Mouse (Mus musculus) skeletal muscle tissue, adult 2 months (tissue): ENCODE results near the gene Slc24a5.
"Not testable (repeated sequence)": the region's sequence is repeated elsewhere in the genome, so short reads cannot be mapped to it uniquely, and the experiment has no call there.

ENCODE experiments used
- DNase-seq: peaks from one replicate; pipeline ENCODE4 v3.0.0-alpha.2; 2012; ENCODE audit warnings: low read depth, low spot score

Slc24a5 gene

GRCm38 (mm10) chr2:125067894-125068293 lies at the start of gene Slc24a5:
Slc24a5 (plus strand) TSS chr2:125068124.
- DNase-seq: no peak

GRCm38 (mm10) chr2:125024386-125024785 lies 43.5 kb upstream of the Slc24a5 start:
- DNase-seq: peak; percentile 64

GRCm38 (mm10) chr2:125026358-125027000 lies 41.4 kb upstream of the Slc24a5 start:
- DNase-seq: no peak

GRCm38 (mm10) chr2:125030591-125030990 lies 37.3 kb upstream of the Slc24a5 start:
- DNase-seq: no peak

- DNase-seq: peak; percentile 16
These were observed 36.8 kb upstream of the Slc24a5 start for GRCm38 (mm10) chr2:125031111-125031510.

- DNase-seq: no peak
These were observed 36.2 kb upstream of the Slc24a5 start for GRCm38 (mm10) chr2:125031562-125032257.

DNA sequence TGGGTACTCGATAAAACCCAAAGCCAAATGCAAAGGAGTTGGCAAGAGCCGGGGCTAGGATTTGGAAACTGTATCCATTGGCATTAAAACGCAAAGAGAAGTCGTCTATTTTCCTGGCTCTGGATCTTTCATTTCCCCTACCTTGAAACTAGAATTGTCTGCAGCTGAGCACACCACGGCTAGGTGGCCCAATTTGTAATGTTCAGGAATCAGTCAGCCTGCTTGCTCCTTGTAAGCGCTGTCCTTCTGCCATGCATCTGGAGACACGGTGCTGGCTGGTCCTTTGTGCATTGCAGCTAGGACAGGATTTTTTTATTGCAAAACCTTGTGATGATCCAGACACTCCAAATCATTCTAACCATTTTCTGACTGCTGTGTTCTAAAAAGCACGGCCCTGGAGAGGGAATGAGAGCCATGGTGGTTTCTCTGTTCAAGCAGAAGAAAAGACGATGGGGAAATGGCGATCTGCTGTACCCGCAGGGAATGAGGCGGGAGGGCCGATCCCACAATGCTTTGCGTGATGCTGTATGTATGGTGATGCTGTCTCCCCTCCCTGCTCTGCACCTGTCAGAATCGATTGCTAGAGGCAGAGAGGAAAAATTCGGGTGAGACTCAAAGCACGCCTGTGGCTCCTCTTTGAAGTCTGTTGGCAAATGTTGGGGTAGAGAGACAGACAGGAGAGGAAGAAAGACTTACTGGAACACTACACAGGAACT lies 35.5 kb upstream of the Slc24a5 start:
- DNase-seq: no peak

- peak; percentile 27 for DNase-seq
These were observed 34.7 kb upstream of the Slc24a5 start for GRCm38 (mm10) chr2:125033042-125033743.

DNA sequence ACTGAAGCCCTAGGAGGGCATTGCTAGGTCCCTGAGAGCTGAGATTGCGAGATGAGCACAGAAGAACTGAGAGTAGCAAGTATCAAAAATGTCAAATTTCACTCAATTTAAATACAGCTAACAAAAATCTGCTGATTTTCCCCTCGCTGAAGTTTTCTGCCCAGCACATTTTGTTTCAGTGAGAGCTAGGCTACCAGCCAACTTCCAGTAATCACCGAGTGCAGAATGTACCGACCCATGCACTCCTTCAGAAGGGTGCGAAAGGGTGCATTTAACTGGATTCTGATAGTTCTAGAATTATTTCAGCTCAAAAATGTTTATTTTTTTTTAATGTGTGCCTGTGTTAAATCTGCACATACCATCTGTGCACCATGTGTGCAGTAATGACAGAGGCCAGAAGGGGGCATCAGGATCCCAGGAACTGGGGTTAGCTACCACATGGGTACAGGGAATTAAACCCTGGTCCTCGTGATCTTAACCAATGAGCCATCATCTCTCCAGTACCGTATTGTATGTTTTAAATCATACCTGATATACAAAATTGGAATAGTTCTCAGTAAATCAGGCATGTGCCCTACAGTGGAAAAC lies 12.5 kb upstream of the Slc24a5 start:
- DNase-seq: no peak

DNA sequence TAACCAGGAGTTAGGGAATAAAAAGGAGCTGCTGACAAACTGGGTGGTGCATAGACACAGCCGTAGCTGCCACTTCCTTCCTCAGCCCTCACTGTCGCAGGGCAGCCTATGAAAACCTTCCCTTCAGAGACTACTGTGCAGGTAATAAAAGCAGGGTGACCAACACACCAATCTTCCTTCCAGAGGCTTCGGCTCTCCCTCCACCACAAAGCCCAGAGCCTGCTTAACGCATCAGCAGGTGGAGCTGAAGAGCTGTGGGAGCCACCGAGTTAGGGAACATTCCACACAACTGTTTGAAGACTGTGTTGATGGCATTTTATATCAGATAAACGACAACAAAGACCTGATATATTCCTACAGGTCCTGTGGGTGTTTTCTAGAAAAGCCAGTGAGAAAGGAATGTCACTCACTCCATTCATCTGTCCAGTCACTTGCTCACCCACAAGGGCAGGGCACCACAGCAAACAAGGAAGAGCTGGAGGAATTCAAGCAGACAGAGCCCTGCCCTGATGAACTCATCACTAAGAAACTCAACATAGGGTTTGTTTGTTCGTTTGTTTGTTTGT lies 10.6 kb upstream of the Slc24a5 start:
- DNase-seq: no peak

- DNase-seq: no peak
These were observed 6.5 kb upstream of the Slc24a5 start for GRCm38 (mm10) chr2:125061451-125061850.

- no peak for DNase-seq
These were observed 5.0 kb upstream of the Slc24a5 start for GRCm38 (mm10) chr2:125062944-125063343.

GRCm38 (mm10) chr2:125067373-125067772 lies 551 bp upstream of the Slc24a5 start:
- DNase-seq: no peak

DNA sequence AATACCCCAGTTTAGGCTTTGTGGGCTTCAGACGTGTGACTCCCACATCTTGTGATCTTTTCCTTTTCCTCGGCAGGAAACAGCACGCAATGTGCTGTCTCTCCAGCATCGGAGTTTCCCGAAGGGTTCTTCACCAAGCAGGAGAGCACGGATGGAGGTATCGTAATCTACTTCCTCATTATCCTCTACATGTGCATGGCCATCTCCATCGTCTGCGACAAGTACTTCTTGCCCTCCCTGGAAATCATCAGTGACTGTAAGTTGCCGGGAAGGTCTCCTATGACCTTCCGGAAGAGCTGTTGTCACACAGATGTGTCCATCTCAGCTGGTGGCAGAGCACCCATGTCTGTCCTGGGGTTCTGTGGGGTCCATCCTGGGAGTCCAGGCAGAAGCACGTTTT lies 772 bp downstream of the Slc24a5 start:
- DNase-seq: no peak

- DNase-seq: no peak
These were observed 5.3 kb downstream of the Slc24a5 start for GRCm38 (mm10) chr2:125073056-125073780.

GRCm38 (mm10) chr2:125083879-125084278 lies 16.0 kb downstream of the Slc24a5 start:
- DNase-seq: no peak

DNA sequence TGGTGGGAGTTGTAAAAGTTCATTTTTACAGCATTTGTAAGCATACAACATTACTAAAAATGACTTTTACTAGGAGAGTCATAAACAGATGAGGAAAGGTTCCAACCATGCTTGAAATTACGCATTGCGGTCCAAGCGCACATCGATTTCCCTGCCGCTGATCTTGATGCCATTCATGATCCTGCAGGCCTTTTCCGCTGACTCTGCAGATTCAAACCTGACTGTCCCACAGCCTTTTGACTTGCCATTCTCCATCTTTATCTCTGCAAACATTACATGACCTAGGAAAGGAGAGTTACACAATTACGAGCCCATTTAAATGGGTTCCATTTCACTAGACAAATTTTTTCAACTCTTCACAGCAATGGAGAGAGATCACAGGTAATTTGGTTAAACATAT lies 20.8 kb downstream of the Slc24a5 start:
- DNase-seq: no peak

- not testable (repeated sequence) for DNase-seq
These were observed 24.2 kb downstream of the Slc24a5 start for GRCm38 (mm10) chr2:125092123-125092522.

DNA sequence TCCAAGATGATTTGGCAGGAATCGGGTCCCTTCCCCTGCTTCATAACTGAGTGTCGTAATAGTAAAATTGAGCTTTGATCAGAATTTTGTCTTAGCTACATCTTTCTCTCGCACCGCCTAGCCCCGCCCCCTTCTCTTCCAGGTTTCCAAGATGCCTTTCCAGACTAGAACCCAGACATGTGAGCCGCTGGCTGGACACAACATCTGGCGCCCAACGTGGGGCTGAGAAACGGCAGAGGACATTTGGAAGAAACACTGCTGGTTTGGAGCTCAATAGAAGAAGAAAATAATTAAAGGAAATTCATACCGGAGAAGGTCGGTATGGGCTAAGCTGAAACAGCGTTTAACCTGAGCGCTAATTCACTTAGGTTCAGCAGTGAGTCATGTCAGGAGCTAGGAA lies 36.6 kb downstream of the Slc24a5 start:
- not testable (repeated sequence) for DNase-seq

DNA sequence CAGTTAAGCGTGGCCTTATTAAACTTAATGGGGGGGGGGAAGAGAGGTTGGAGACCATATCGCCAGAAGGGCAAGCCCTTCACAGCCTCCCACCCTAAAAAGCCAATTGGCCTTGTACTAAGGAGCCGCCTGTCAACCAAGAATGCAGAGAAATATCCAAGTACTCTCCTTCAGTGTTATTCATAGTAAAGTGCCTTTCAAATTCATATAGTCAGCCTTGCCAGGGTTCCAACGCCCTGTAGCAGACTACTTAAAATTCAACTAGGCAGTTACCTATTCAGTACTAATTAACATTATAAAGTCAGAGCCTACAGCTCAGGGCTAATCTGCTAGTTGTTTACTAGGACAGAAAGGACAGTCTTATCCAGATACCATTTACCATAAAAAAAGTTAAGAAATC lies 38.6 kb downstream of the Slc24a5 start:
- DNase-seq: not testable (repeated sequence)
